Mouse (Mus musculus): ENCODE measurements around the gene Sf3a1.
"Not testable (repeated sequence)": the region's sequence is repeated elsewhere in the genome, so short reads cannot be mapped to it uniquely, and the experiment has no call there.

Sf3a1 gene

DNA sequence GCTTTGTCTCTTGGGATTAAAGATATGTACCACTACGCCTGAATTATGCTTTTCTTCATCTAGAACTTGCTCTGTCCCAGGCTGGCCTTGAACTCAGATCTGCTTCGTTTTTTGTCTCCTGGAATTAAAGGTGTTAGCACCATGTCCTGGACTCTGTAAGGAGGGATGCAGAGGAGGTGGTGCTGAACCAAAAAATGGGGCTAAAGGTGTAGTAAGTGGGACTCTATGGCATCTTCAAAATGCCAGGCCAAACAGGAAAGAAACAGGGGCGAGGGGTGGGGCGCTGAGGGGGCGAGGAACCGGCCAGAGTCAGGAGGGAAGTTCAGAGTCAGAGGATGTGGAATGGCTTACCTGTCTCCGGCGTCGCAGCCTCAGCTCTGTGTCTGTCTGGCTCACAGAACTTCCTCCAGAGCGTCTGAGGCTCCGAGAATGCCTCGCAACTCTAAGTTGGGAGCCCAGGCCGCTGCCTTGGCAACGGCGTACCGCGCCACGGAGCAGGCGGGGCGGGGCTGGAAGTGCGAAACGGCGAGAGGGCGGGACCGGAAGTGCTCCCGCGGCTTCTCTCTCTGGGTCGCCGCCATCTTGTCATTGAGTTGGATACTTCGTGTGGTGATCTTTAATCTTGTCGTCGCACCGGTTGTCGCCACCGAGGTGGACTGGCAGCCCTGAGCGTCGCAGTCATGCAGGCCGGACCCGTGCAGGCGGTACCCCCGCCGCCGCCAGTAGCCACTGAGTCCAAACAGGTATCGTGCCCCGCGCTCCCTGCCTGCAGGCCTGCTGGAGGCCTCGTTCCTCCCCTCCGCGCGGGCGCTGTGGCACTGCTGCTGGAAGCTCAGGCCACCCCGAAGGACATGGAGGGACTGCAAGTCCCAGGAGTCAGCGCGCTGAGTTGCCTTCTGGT is at the start of gene Sf3a1, which contains the start of gene Ccdc157:
Gene Sf3a1 (plus strand): TSS at position 543 of the 901 bp plus-strand sequence.
Gene Ccdc157 (minus strand): TSS at position 486 of the 901 bp plus-strand sequence.
- peak; percentile 96 for DNase-seq (ENCODE audit: low read depth)

GRCm38 (mm10) chr11:4112033-4112432 is 48.1 kb upstream of the Sf3a1 start:
- DNase-seq (ENCODE audit: low read depth), result no peak

- no peak for DNase-seq (ENCODE audit: low read depth)
Measured at GRCm38 (mm10) chr11:4112861-4113260, 47.3 kb upstream of the Sf3a1 start.

- no peak for DNase-seq (ENCODE audit: low read depth)
Measured at GRCm38 (mm10) chr11:4113496-4113895, 46.7 kb upstream of the Sf3a1 start.

- DNase-seq (ENCODE audit: low read depth), result no peak
Measured at GRCm38 (mm10) chr11:4113970-4114369, 46.2 kb upstream of the Sf3a1 start.

DNA sequence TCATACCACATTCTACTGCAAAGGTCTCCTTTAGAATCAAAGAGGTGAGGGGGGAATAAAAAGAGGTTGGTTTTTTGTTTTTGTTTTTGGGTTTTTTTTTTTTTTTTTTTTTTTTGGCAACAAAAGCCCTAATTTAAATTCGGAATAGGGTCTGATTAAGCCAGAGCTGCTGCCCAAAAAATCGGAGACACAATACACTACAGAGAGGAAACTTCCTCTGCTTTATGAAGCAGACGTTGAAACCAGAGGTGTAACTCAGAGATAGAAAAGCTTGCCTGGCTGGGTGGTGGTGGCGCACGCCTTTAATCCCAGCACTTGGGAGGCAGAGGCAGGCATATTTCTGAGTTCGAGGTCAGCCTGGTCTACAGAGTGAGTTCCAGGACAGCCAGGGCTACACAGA is 45.6 kb upstream of the Sf3a1 start:
- DNase-seq (ENCODE audit: low read depth), result not testable (repeated sequence)

GRCm38 (mm10) chr11:4115407-4115806 is 44.7 kb upstream of the Sf3a1 start:
- DNase-seq (ENCODE audit: low read depth), result no peak

GRCm38 (mm10) chr11:4116458-4117141 is 43.5 kb upstream of the Sf3a1 start:
- no peak for DNase-seq (ENCODE audit: low read depth)

GRCm38 (mm10) chr11:4117372-4118071 is 42.6 kb upstream of the Sf3a1 start:
- no peak for DNase-seq (ENCODE audit: low read depth)

DNA sequence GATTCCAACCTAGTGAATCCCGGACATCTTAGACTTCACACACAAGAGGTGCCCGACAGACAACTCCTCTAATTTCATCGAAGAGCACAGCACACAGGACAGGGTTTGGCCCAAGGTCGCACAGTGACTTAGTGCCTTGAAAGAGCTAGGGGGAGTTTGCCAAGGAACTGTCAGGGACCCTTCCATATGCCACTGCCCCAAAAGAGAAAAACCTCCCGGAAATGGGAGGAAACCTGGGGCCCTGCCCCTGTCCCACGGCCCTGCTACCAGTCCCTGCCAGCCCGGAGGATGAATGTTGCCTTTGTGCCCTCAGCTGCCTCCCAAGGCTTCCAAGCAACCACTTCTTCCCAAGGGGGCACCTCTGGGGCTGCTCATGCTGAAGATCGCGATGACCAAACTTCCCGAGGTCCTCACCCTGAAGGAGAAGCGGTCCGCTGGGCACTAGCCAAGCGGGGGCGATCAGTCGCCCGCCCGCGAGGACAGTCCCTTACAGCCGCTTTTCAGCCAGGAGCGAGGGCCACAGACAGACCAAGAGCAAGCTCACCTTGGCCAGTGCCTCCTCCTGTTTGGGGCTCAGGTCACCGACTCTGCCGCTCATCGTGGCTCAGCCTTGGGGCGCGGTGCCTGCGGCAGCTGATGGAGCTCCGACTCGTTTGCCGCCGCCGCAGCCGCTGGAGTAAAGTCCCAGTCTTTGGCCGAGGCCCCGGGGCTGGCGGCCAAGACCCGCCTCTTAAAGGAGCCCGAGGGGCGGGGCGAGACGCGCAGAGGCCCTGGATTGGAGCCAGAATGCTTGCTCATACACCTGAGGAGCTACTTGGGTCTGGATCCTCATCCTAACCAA is 41.8 kb upstream of the Sf3a1 start:
- DNase-seq (ENCODE audit: low read depth), result peak; percentile 72

- DNase-seq (ENCODE audit: low read depth), result no peak
Measured at GRCm38 (mm10) chr11:4119635-4120034, 40.5 kb upstream of the Sf3a1 start.

- no peak for DNase-seq (ENCODE audit: low read depth)
Measured at GRCm38 (mm10) chr11:4121691-4122090, 38.5 kb upstream of the Sf3a1 start.

DNA sequence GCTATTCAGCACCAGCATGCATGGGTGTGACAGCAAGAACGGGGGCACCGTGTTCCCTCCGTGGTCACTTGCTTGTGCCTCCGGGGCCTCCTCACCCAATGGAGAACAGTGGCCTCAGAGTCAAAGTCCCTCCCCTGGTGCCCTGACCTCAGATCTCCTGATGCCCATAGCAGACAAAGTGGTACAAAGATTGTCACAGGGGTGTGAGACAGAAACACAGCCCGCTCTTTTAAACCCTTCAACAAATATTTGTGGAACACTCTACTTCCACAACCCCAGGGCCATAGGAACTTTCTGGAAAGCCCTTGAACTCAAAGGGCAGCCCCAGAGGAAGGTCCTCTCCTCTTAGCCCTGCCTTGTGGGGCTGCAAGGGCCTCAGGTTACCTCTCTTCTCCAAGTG is 37.9 kb upstream of the Sf3a1 start:
- no peak for DNase-seq (ENCODE audit: low read depth)

DNA sequence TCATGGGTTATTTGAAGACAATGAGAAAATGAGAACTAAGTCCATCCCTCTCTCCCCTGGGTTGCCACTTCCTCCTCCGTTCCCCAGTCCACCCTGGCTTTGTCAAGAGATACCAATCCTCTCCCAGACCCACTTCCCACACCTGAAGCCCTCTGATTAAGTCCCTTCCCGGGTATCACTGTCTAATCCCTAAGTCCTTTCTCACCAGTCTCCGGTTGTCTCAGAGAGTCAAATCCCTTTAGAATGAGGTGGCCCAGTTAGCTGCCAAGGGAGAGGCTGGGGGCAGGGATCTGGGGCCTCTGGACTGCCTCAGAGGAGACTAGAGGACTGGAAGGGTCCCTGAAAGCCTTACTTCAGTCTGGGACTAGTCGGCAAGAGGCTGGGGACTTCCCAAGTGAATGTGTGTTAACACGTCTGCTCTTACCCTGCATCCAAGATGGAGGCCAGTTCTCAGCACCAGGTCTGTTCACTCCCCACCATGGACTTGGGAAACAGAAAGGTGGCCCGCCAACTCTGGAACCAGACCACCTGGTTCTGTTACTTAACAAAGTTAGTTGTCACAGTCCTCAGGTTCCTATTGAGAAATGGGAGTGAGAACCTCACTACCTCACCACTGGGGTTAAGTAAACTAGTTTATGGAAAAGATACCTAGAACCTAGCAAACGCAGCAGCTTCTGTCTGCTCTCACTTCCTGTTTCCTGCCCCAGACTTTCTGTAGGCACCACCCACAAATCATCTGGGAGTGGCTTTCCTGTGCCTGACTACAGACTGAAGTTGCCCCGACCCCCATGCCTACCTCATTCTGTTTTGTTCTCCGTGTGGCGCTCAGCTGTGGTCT is 37.2 kb upstream of the Sf3a1 start, which contains the start of gene Sec14l2:
Gene Sec14l2 (minus strand): TSS at position 674 of the 838 bp plus-strand sequence.
- peak; percentile 81 for DNase-seq (ENCODE audit: low read depth)

GRCm38 (mm10) chr11:4123922-4124321 is 36.2 kb upstream of the Sf3a1 start:
- DNase-seq (ENCODE audit: low read depth), result peak; percentile 75

DNA sequence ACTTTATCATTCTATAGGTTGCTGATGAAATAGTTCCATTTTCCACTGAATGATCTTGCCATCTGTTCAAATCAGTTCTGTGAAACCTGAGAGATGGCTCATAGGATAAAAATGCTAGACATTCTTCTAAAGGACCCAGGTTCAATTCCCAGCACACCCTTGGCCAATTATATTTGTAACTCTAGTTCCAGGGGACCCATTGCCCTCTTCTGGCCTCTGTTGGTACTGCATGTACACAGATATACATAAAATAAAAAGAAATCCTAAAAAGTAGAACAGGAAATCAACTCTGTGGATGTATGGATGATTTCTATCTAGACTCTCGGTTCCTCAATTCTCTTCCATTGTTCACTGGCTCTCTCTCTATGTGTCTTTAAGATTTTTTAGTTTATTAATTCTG is 33.1 kb upstream of the Sf3a1 start:
- peak; percentile 42 for DNase-seq (ENCODE audit: low read depth)

DNA sequence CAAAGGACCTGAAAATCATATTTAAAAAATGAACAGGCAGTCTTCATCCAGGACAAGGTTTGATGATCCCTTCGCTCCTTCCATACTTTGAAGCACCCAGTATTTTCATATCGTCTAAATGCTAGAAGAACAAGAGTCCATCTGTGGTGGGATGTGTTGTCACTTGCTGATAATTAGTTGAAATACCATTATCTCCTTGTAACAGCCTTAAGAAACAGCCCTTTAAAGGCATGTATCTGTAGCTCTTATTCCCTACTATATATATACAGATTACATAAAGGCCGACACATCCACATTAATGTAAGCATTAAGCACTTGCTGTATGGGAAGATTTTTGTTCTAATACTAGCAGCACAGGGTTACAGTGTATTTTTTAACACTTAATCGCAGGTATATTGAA is 31.7 kb upstream of the Sf3a1 start:
- not testable (repeated sequence) for DNase-seq (ENCODE audit: low read depth)

GRCm38 (mm10) chr11:4133450-4133849 is 26.7 kb upstream of the Sf3a1 start:
- peak; percentile 74 for DNase-seq (ENCODE audit: low read depth)

- DNase-seq (ENCODE audit: low read depth), result no peak
Measured at GRCm38 (mm10) chr11:4134400-4134799, 25.8 kb upstream of the Sf3a1 start.

All from induced T-regulatory cell, adult 2 months (primary cell).